Mouse (Mus musculus) MEL (cell line): Measurements from ENCODE around the gene Tgfb1i1. TPM values are rescaled to one million over a fixed set of nuclear protein-coding genes. Genes with fewer than 3 reads are reported as not detected.
A peak's percentile ranks its signal among the peaks of the same experiment; 100 is the strongest.

Experiments used
- DNase-seq: peaks from one replicate; pipeline ENCODE4 v3.0.0; 2011; ENCODE audit warnings: low read depth, low spot score
- H3K27ac ChIP-seq: 2 replicates; pipeline ENCODE4 v1.5.1; 2012; ENCODE audit warnings: low read depth, mild to moderate bottlenecking, control low read depth, low read length, moderate library complexity; ENCODE audit not compliant: control insufficient read depth
- H3K27me3 ChIP-seq, 2 experiments: fragments of 150-350 bp in 1 of 2; sonication (generic) in 1 of 2; 2 replicates each; pipeline ENCODE4 v1.6.1; 2012; ENCODE audit warnings: low read length in 2 of 2, mild to moderate bottlenecking in 2 of 2, improper control_type of control experiment in 1 of 2, moderate library complexity in 1 of 2; ENCODE audit not compliant: insufficient read depth in 2 of 2, control insufficient read depth in 1 of 2
- H3K36me3 ChIP-seq, 2 experiments: 2 replicates each; pipeline ENCODE4 v1.6.1; 2012 to 2014; ENCODE audit warnings: low read length in 2 of 2, improper control_type of control experiment in 1 of 2, inconsistent platforms in 1 of 2, mild to moderate bottlenecking in 1 of 2; ENCODE audit not compliant: insufficient read depth in 2 of 2, control insufficient read depth in 1 of 2
- H3K4me1 ChIP-seq, 2 experiments: fragments of 150-350 bp in 1 of 2; sonication (generic) in 1 of 2; 2 replicates each; pipeline ENCODE4 v1.6.1; 2012; ENCODE audit warnings: low read length in 2 of 2, improper control_type of control experiment in 1 of 2, mild to moderate bottlenecking in 1 of 2; ENCODE audit not compliant: insufficient read depth in 2 of 2, control insufficient read depth in 1 of 2
- H3K4me3 ChIP-seq, 2 experiments: fragments of 150-350 bp in 1 of 2; sonication (generic) in 1 of 2; 2 replicates each; pipeline ENCODE4 v1.5.1; 2012; ENCODE audit warnings: low read depth in 2 of 2, low read length in 2 of 2, mild to moderate bottlenecking in 2 of 2, moderate library complexity in 2 of 2, control low read depth in 1 of 2, improper control_type of control experiment in 1 of 2; ENCODE audit not compliant: control insufficient read depth in 1 of 2, insufficient read depth in 1 of 2
- H3K79me2 ChIP-seq: 2 replicates; pipeline ENCODE4 v1.6.1; 2012; ENCODE audit warnings: mild to moderate bottlenecking, low read length, moderate library complexity; ENCODE audit not compliant: control insufficient read depth, poor library complexity, insufficient read depth
- H3K9ac ChIP-seq: 2 replicates; pipeline ENCODE4 v1.6.1; 2012; ENCODE audit warnings: low read depth, mild to moderate bottlenecking, control low read depth, low read length, moderate library complexity; ENCODE audit not compliant: control insufficient read depth, poor library complexity, severe bottlenecking
- H3K9me3 ChIP-seq: fragments of 150-350 bp; sonication (generic); replicated peaks from 2 replicates; pipeline ENCODE4 v1.6.1; 2012; ENCODE audit warnings: mild to moderate bottlenecking, low read length, improper control_type of control experiment, moderate library complexity; ENCODE audit not compliant: insufficient read depth
- BHLHE40 ChIP-seq: IDR thresholded peaks from 2 replicates; pipeline ENCODE4 v1.6.1; 2012; ENCODE audit warnings: low read depth, mild to moderate bottlenecking, inconsistent platforms, low read length, improper control_type of control experiment, borderline replicate concordance
- CHD1 ChIP-seq: IDR thresholded peaks from 2 replicates; pipeline ENCODE4 v1.6.1; 2012; ENCODE audit warnings: low read depth, mild to moderate bottlenecking, inconsistent platforms, low read length, improper control_type of control experiment
- E2F4 ChIP-seq: IDR thresholded peaks from 2 replicates; pipeline ENCODE4 v1.6.1; 2011; ENCODE audit warnings: low read depth, low read length, improper control_type of control experiment, borderline replicate concordance
- ELF1 ChIP-seq: IDR thresholded peaks from 2 replicates; pipeline ENCODE4 v1.6.1; 2014; ENCODE audit warnings: low read depth, mild to moderate bottlenecking, inconsistent platforms, low read length, improper control_type of control experiment, moderate library complexity
- ETS1 ChIP-seq: IDR thresholded peaks from 2 replicates; pipeline ENCODE4 v1.6.1; 2012; ENCODE audit warnings: low read depth, mild to moderate bottlenecking, inconsistent platforms, low read length, improper control_type of control experiment, moderate library complexity
- GATA1 ChIP-seq: IDR thresholded peaks from 2 replicates; pipeline ENCODE4 v1.6.1; 2011; ENCODE audit warnings: low read depth, low read length, improper control_type of control experiment
- HCFC1 ChIP-seq: IDR thresholded peaks from 2 replicates; pipeline ENCODE4 v1.6.1; 2012; ENCODE audit warnings: low read depth, mild to moderate bottlenecking, inconsistent platforms, low read length, improper control_type of control experiment, moderate library complexity
- JUND ChIP-seq: IDR thresholded peaks from 2 replicates; pipeline ENCODE4 v1.6.1; 2011; ENCODE audit warnings: low read depth, mild to moderate bottlenecking, improper control_type of control experiment, low read length
- KAT2A ChIP-seq: conservative IDR thresholded peaks from 2 replicates; pipeline ENCODE4 v1.6.1; 2012; ENCODE audit warnings: low read depth, low read length, improper control_type of control experiment, inconsistent platforms
- MAX ChIP-seq: IDR thresholded peaks from 2 replicates; pipeline ENCODE4 v1.6.1; 2011; ENCODE audit warnings: low read length, improper control_type of control experiment
- MXI1 ChIP-seq: IDR thresholded peaks from 2 replicates; pipeline ENCODE4 v1.6.1; 2011; ENCODE audit warnings: mild to moderate bottlenecking, low read depth, low read length, improper control_type of control experiment
- MYB ChIP-seq: IDR thresholded peaks from 2 replicates; pipeline ENCODE4 v1.6.1; 2011; ENCODE audit warnings: mild to moderate bottlenecking, low read depth, low read length, improper control_type of control experiment
- MYC ChIP-seq: IDR thresholded peaks from 2 replicates; pipeline ENCODE4 v1.6.1; 2011; ENCODE audit warnings: low read depth, mild to moderate bottlenecking, low read length, improper control_type of control experiment, moderate library complexity
- NELFE ChIP-seq: IDR thresholded peaks from 2 replicates; pipeline ENCODE4 v1.6.1; 2011; ENCODE audit warnings: low read depth, low read length, improper control_type of control experiment
- NRF1 ChIP-seq: IDR thresholded peaks from 2 replicates; pipeline ENCODE4 v1.6.1; 2014; ENCODE audit warnings: low read depth, mild to moderate bottlenecking, inconsistent platforms, low read length, improper control_type of control experiment, moderate library complexity; ENCODE audit not compliant: poor library complexity, insufficient read depth, severe bottlenecking
- POLR2A ChIP-seq, 2 experiments: IDR thresholded peaks; 2 replicates each; pipeline ENCODE4 v1.6.1; 2011 to 2012; ENCODE audit warnings: low read length in 2 of 2, mild to moderate bottlenecking in 2 of 2, control low read depth in 1 of 2, improper control_type of control experiment in 1 of 2, low read depth in 1 of 2, moderate library complexity in 1 of 2; ENCODE audit not compliant: control insufficient read depth in 1 of 2, insufficient read depth in 1 of 2, poor library complexity in 1 of 2
- POLR2AphosphoS2 ChIP-seq: IDR thresholded peaks from 2 replicates; pipeline ENCODE4 v1.6.1; 2011; ENCODE audit warnings: low read length, improper control_type of control experiment
- POLR2AphosphoS5 ChIP-seq: IDR thresholded peaks from 2 replicates; pipeline ENCODE4 v1.6.1; 2012; ENCODE audit warnings: low read depth, borderline replicate concordance, mild to moderate bottlenecking, inconsistent platforms, low read length, moderate library complexity, mixed read lengths
- RAD21 ChIP-seq: IDR thresholded peaks from 2 replicates; pipeline ENCODE4 v1.6.1; 2011; ENCODE audit warnings: mild to moderate bottlenecking, low read depth, low read length, improper control_type of control experiment
- RCOR1 ChIP-seq: IDR thresholded peaks from 2 replicates; pipeline ENCODE4 v1.6.1; 2012; ENCODE audit warnings: low read depth, mild to moderate bottlenecking, inconsistent platforms, low read length, improper control_type of control experiment
- SIN3A ChIP-seq: IDR thresholded peaks from 2 replicates; pipeline ENCODE4 v1.6.1; 2012; ENCODE audit warnings: low read length, improper control_type of control experiment, inconsistent platforms
- SMC3 ChIP-seq: IDR thresholded peaks from 2 replicates; pipeline ENCODE4 v1.6.1; 2011; ENCODE audit warnings: low read depth, low read length, improper control_type of control experiment
- TAL1 ChIP-seq: IDR thresholded peaks from 2 replicates; pipeline ENCODE4 v1.6.1; 2012; ENCODE audit warnings: mild to moderate bottlenecking, inconsistent platforms, low read length, moderate library complexity, mixed read lengths
- TBP ChIP-seq: IDR thresholded peaks from 2 replicates; pipeline ENCODE4 v1.8.0; 2011; ENCODE audit warnings: low read depth, low read length, improper control_type of control experiment
- UBTF ChIP-seq: IDR thresholded peaks from 2 replicates; pipeline ENCODE4 v1.6.1; 2012; ENCODE audit warnings: low read depth, mild to moderate bottlenecking, inconsistent platforms, low read length, improper control_type of control experiment, moderate library complexity, borderline replicate concordance; ENCODE audit not compliant: insufficient read depth
- USF1 ChIP-seq: IDR thresholded peaks from 2 replicates; pipeline ENCODE4 v1.6.1; 2014; ENCODE audit warnings: low read depth, mild to moderate bottlenecking, inconsistent platforms, low read length, improper control_type of control experiment, moderate library complexity
- USF2 ChIP-seq, 2 experiments: IDR thresholded peaks; 2 replicates each; pipeline ENCODE4 v1.6.1; 2011 to 2012; ENCODE audit warnings: improper control_type of control experiment in 2 of 2, low read length in 2 of 2, borderline replicate concordance in 1 of 2, inconsistent platforms in 1 of 2, low read depth in 1 of 2, mild to moderate bottlenecking in 1 of 2; ENCODE audit not compliant: insufficient read depth in 1 of 2
- ZC3H11A ChIP-seq: IDR thresholded peaks from 2 replicates; pipeline ENCODE4 v1.6.1; 2012; ENCODE audit warnings: low read depth, mild to moderate bottlenecking, inconsistent platforms, low read length, improper control_type of control experiment
- ZKSCAN1 ChIP-seq: IDR thresholded peaks from 2 replicates; pipeline ENCODE4 v1.6.1; 2012; ENCODE audit warnings: low read depth, mild to moderate bottlenecking, inconsistent platforms, low read length, improper control_type of control experiment, moderate library complexity
- ZMIZ1 ChIP-seq: IDR thresholded peaks from 2 replicates; pipeline ENCODE4 v1.6.1; 2012; ENCODE audit warnings: low read depth, mild to moderate bottlenecking, inconsistent platforms, low read length, improper control_type of control experiment, moderate library complexity
- ZNF384 ChIP-seq: IDR thresholded peaks from 2 replicates; pipeline ENCODE4 v1.6.1; 2012; ENCODE audit warnings: low read depth, mild to moderate bottlenecking, inconsistent platforms, low read length, improper control_type of control experiment
- polyA plus RNA-seq, 2 experiments: library from polyadenylated mRNA; stranded (reverse) in 1 of 2; unstranded in 1 of 2; fragments of >175 nt in 1 of 2; fragments of >200 nt in 1 of 2; gene quantifications; 2 replicates each; pipeline versions ENCODE4 v1.2.1 to v1.2.4; 2012; ENCODE audit warnings: low replicate concordance in 2 of 2, low read depth in 1 of 2; ENCODE audit not compliant: insufficient read length in 2 of 2, insufficient read depth in 1 of 2, missing spikeins in 1 of 2
- total RNA-seq: library from RNA; depleted of rRNA; stranded (reverse); fragments of 300-350 nt; gene quantifications from 2 replicates; pipeline ENCODE4 v1.2.3, GENCODE M21; 2012

Tgfb1i1 gene
- total and polyA plus RNA-seq, 3 experiments = 0.21 TPM; not detected in 2

- H3K36me3 ChIP-seq = no peaks in the 10 kb centered on the region
- no peak for DNase-seq
- no peaks in the 10 kb centered on the region for H3K4me1 ChIP-seq
- H3K4me3 ChIP-seq = no peak overlapping the region
- no peaks in the 10 kb centered on the region for H3K9me3 ChIP-seq
- no peaks in the 10 kb centered on the region for H3K79me2 ChIP-seq
- no peaks in the 10 kb centered on the region for H3K27me3 ChIP-seq
- no peak overlapping the region for H3K27ac ChIP-seq
- TF ChIP-seq KAT2A (no peak), TAL1 (no peak), SIN3A (no peak), NELFE (no peak), TBP (no peak), MXI1 (no peak), JUND (no peak), ETS1 (no peak), USF1 (no peak), POLR2AphosphoS5 (no peak), BHLHE40 (no peak), ZC3H11A (no peak), MYC (no peak), ZNF384 (no peak), RCOR1 (no peak), SMC3 (no peak), POLR2AphosphoS2 (no peak)
- TF ChIP-seq, all 39 proteins: peak for 0
- H3K9ac ChIP-seq = no peak overlapping the region
These were observed 1.1 kb upstream of the Tgfb1i1 start for GRCm38 (mm10) chr7:128245547-128245946.

DNA sequence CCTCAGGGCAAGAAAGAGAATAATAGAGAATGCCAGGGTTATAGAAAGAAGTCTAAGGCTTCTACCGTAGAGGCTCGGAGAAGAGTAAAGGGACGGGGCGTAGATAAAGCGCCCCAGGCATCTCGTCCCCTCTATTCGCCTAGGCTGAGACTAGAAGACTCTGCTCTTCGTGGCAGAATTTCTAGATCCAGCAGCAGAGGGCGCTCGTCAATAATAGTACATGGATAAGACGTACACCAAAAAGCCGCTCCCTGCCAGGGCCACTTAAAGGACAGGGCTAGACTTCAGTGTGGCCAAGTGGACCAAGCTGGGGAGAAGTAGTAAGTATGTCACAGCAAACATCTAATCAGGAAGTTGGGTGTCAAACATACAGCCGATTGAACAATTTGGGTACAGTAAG lies 831 bp downstream of the Tgfb1i1 start:
- DNase-seq = peak; percentile 85
- Histone ChIP-seq H3K36me3 (no peaks in the 10 kb centered on the region), H3K27ac (no peak overlapping the region), H3K4me3 (no peak overlapping the region), H3K9me3 (no peaks in the 10 kb centered on the region), H3K27me3 (no peaks in the 10 kb centered on the region), H3K4me1 (no peaks in the 10 kb centered on the region), H3K9ac (no peak overlapping the region), H3K79me2 (no peaks in the 10 kb centered on the region)
- peak; percentile 96 for TF ChIP-seq ZC3H11A
- no peak for TF ChIP-seq NRF1
- peak; percentile 99 for TF ChIP-seq SMC3
- no peak for TF ChIP-seq JUND
- no peak for TF ChIP-seq RCOR1
- TF ChIP-seq GATA1 = no peak
- TF ChIP-seq USF2 (IDR thresholded peaks at IDR 0.05; ENCODE audit: borderline replicate concordance in 1 of 2, insufficient read depth in 1 of 2, low read depth in 1 of 2, low read length in 2 of 2) = no peak
- no peak for TF ChIP-seq HCFC1
- 0 out of 2 replicates have a peak, but pooled peaks have one; percentile 23 for TF ChIP-seq SIN3A
- TF ChIP-seq MAX = no peak
- no peak for TF ChIP-seq ZNF384
- TF ChIP-seq MYC = no peak
- peak; percentile 89 for TF ChIP-seq RAD21
- TF ChIP-seq POLR2AphosphoS2 = no peak
- TF ChIP-seq ETS1 = no peak
- TF ChIP-seq UBTF = no peak
- TF ChIP-seq ZKSCAN1 = no peak
- TF ChIP-seq BHLHE40 = no peak
- TF ChIP-seq ELF1 = no peak
- no peak for TF ChIP-seq KAT2A
- TF ChIP-seq POLR2AphosphoS5 = no peak
- no peak for TF ChIP-seq MYB
- no peak for TF ChIP-seq POLR2A (IDR thresholded peaks at IDR 0.05; ENCODE audit: control insufficient read depth in 1 of 2, insufficient read depth in 1 of 2, low read depth in 1 of 2, low read length in 2 of 2, poor library complexity in 1 of 2)
- TF ChIP-seq TBP = no peak
- TF ChIP-seq CHD1 = no peak
- no peak for TF ChIP-seq E2F4
- no peak for TF ChIP-seq ZMIZ1
